Mouse (Mus musculus) spleen, adult 2 months (tissue): ENCODE results near the gene Nupr1. TPM values are rescaled to one million over a fixed set of nuclear protein-coding genes. Genes with fewer than 3 reads are reported as not detected.

Experiments
- DNase-seq, 2 experiments: peaks; one replicate each; pipeline versions ENCODE4 v3.0.0 to v3.0.0-alpha.2; 2012 to 2021; ENCODE audit warnings: low spot score in 2 of 2, low read depth in 1 of 2
- H3K27ac ChIP-seq: fragments of 200-500 bp; 2 replicates; pipeline ENCODE4 v1.5.1; 2012; ENCODE audit warnings: low read length, inconsistent platforms; ENCODE audit not compliant: insufficient read depth
- H3K27me3 ChIP-seq: fragments of 200-500 bp; 2 replicates; pipeline ENCODE4 v1.6.1; 2012; ENCODE audit warnings: mild to moderate bottlenecking, moderate library complexity, low read length, inconsistent platforms; ENCODE audit not compliant: control insufficient read depth, insufficient read depth
- H3K36me3 ChIP-seq: fragments of 200-500 bp; 2 replicates; pipeline ENCODE4 v1.6.1; 2012; ENCODE audit warnings: mild to moderate bottlenecking, low read length, inconsistent platforms; ENCODE audit not compliant: control insufficient read depth, insufficient read depth
- H3K4me1 ChIP-seq: fragments of 200-500 bp; 2 replicates; pipeline ENCODE4 v1.6.1; 2011; ENCODE audit warnings: inconsistent platforms; ENCODE audit not compliant: control insufficient read depth, insufficient read depth, insufficient read length
- H3K4me3 ChIP-seq: fragments of 200-500 bp; 2 replicates; pipeline ENCODE4 v1.5.1; 2011; ENCODE audit warnings: mild to moderate bottlenecking, inconsistent platforms; ENCODE audit not compliant: insufficient read depth, insufficient read length; ENCODE audit errors: extremely low read depth
- CTCF ChIP-seq: fragments of 200-500 bp; IDR thresholded peaks from 2 replicates; pipeline ENCODE4 v1.5.1; 2011; ENCODE audit warnings: mild to moderate bottlenecking, inconsistent platforms; ENCODE audit not compliant: insufficient read depth, insufficient read length, insufficient replicate concordance; ENCODE audit errors: extremely low read depth
- POLR2A ChIP-seq: fragments of 200-500 bp; IDR thresholded peaks from 2 replicates; pipeline ENCODE4 v1.6.1; 2011; ENCODE audit warnings: low read depth, low read length, inconsistent platforms
- WGBS: fragments of 180-500 bp; shearing (Covaris S2); methylation state at CpG from one replicate; pipeline ENCODE4 v1.1.7; 2018; 5-methylcytosine and 5-hydroxymethylcytosine counted together
- polyA plus RNA-seq: library from polyadenylated mRNA; depleted of rRNA; stranded (reverse); fragments of >200 nt; gene quantifications from 2 replicates; pipeline ENCODE4 v1.2.3, GENCODE M21; 2012

Nupr1 gene
- polyA plus RNA-seq, 1 experiment = 28.8 TPM

DNA sequence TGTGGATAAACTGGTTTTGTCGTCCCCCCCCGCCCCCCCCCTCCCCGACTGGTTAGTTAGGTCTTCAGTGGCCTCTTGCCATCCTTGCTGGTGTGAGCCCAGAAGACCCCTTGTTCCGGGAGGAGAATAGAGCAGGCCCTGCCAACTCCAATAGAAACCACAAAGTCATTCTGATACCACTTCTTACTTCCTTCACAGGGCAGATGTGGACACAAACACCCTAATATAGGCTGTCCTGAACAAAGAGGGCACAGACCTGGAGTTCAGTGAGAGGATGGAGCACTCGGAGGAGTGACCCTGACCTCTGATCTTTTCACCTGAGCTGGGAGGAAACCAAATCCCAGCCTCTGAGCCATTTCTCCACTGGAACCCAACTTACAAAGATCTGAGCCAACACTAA, 28.8 kb downstream of the Nupr1 start:
- H3K4me1 ChIP-seq = peaks cover 2% of the 10 kb centered on the region; the same call in 1 of the 2 replicates
- 18% methylated on average over 5 of the region's 5 CpGs for WGBS
- no peak overlapping the region for H3K27ac ChIP-seq

DNA sequence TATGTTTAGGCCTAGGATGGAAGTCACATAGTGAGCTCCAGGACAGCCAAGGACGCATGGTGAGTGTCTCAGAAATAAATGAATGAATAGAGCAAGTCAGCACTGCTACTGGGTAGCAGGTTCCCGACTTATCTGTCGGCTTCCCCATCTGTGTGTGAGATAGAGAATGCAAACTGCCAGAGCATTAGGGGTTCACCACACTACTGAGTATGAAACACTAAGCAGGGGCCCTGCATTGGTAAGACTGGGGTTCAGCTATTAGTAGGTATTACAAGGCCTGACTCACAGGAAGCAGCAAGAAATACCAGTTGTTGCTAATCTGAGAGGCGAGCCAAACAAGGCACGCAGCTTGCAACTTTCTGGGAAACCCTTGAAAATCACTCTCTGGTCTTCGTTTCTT, 31.7 kb downstream of the Nupr1 start:
- Histone ChIP-seq H3K4me1 (no peaks in the 10 kb centered on the region), H3K27ac (no peak overlapping the region), H3K27me3 (no peaks in the 10 kb centered on the region), H3K4me3 (no peak overlapping the region), H3K36me3 (no peaks in the 10 kb centered on the region)
- DNase-seq = no peak
- 71% methylated on average over 6 of the region's 6 CpGs for WGBS
- no peak for TF ChIP-seq CTCF
- no peak for TF ChIP-seq POLR2A

More for the DNA sequence above, 28.8 kb downstream of the Nupr1 start:
- TF ChIP-seq POLR2A = no peak
- TF ChIP-seq CTCF = no peak
- Histone ChIP-seq H3K27me3 (no peaks in the 10 kb centered on the region), H3K36me3 (no peaks in the 10 kb centered on the region), H3K4me3 (no peak overlapping the region)
- no peak for DNase-seq

DNA sequence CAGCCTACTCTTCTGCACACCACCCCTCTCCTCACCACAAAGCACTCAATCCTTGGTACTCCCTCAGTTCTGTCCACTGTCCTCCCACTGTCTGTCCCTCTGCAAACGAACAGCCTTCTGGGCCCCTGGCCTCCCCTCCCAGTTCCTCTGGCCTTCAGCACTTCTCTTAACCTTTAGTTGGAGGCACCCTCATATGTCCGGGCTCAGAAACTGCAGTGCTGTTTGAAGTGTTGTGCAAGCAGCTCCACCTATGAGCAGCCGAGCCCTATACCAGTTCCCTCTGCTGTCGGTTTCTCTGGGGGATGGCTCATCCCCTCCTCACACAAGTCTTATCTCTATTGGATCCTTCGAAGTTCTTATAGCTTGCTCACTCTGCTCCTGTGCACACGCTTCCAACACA, 34.2 kb downstream of the Nupr1 start:
- TF ChIP-seq POLR2A (no peak), CTCF (no peak)
- 41% methylated on average over 6 of the region's 6 CpGs for WGBS
- H3K27me3 ChIP-seq = no peaks in the 10 kb centered on the region
- no peak overlapping the region for H3K4me3 ChIP-seq
- no peak overlapping the region for H3K27ac ChIP-seq
- H3K4me1 ChIP-seq = no peaks in the 10 kb centered on the region
- DNase-seq = no peak
- H3K36me3 ChIP-seq = no peaks in the 10 kb centered on the region

DNA sequence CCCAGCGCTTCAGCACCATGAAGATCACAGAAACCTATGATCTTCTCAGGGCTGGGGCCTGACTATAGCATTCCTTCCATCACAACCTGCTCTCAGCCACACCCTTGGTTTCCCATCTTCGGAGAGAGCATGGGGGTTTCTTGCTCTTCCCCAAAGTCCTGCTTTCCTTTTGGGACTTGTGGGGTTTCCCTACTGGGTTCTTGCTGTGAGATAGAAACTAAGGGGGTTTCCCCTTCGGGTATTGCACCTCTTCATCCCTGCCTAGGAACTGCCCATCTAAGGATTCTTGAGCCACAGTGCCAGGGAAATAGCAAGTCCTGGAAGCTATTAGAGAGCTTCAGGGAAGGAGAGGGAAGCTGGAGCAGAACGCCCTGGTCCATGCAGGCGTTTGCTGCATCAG, 34.8 kb downstream of the Nupr1 start:
- Histone ChIP-seq H3K27me3 (no peaks in the 10 kb centered on the region), H3K27ac (no peak overlapping the region), H3K36me3 (no peaks in the 10 kb centered on the region), H3K4me1 (no peaks in the 10 kb centered on the region), H3K4me3 (no peak overlapping the region)
- DNase-seq = no peak
- 75% methylated on average over 5 of the region's 5 CpGs for WGBS
- no peak for TF ChIP-seq POLR2A
- no peak for TF ChIP-seq CTCF

DNA sequence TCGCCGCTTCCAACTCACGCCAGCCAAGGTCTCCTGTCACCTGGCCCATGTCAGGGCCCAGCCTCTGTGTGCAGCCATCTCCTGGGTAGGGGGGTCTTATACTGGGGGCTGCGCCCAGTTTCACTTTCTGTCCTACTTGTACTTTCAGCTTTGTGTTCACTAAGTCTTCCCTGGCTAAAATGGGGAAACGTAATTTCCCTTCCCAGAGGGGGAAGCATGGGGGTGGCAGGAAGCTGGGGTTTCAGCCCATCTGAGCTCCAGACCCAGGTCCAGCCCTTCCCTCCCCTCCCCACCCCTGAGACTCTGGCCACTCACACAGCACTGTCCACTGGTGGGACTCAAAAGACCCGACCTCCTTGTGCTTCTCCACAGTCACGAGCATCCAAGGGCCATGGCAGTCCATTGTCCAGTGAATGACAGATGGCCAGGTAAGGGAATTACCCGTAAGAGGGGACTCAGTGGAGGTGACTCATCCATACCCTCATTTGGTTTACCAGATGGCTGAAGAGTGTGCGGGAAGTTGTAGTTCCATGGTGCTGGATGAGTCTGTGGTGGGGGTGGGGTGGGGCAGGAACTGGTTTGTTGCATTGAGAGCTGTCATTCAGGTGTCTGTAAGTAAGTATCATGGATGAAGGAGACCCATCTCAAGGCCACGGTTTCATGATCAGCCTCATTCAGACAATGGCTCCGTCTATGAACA, 35.6 kb downstream of the Nupr1 start, which contains the start of gene Il27:
Il27 (minus strand) TSS at position 80 of the 700 bp plus-strand sequence.
- no peak for DNase-seq
- Histone ChIP-seq H3K27me3 (no peaks in the 10 kb centered on the region), H3K27ac (no peak within 1 kb of the TSS), H3K4me3 (no peak within 1 kb of the TSS; the same call in 1 of the 2 replicates), H3K36me3 (no peaks in the 10 kb centered on the region), H3K4me1 (no peaks in the 10 kb centered on the region)
- WGBS = 62% methylated on average over 11 of the region's 11 CpGs
- no peak for TF ChIP-seq CTCF
- TF ChIP-seq POLR2A = no peak

DNA sequence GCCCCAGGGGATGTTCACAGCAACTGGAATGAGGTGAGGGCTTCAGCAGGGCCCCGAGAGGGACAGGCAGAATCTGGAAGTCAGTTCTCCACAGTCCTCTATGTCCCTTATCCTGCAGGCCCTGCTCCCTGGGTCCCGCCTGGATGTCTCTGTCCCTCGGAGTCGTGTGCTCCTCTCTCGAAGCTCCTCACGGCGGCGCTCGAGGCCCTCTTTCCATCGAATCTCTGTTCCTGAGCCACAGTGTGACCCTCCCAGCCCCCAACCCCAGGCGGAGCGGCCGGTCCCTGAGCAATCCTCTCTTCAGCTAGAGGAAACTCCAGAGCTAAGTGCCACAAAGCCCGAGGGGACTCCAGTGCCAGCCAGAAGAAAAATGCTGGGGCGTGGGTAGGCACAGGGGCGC, 42.9 kb downstream of the Nupr1 start:
- 79% methylated on average over 16 of the region's 16 CpGs for WGBS
- H3K4me3 ChIP-seq = no peak overlapping the region
- TF ChIP-seq POLR2A (no peak), CTCF (no peak)
- DNase-seq = no peak
- H3K4me1 ChIP-seq = peaks cover 2% of the 10 kb centered on the region; the same call in 1 of the 2 replicates
- no peaks in the 10 kb centered on the region for H3K27me3 ChIP-seq
- 0 out of 2 replicates have a peak overlapping the region, but pooled peaks have one; percentile 4 for H3K27ac ChIP-seq
- H3K36me3 ChIP-seq = no peaks in the 10 kb centered on the region

DNA sequence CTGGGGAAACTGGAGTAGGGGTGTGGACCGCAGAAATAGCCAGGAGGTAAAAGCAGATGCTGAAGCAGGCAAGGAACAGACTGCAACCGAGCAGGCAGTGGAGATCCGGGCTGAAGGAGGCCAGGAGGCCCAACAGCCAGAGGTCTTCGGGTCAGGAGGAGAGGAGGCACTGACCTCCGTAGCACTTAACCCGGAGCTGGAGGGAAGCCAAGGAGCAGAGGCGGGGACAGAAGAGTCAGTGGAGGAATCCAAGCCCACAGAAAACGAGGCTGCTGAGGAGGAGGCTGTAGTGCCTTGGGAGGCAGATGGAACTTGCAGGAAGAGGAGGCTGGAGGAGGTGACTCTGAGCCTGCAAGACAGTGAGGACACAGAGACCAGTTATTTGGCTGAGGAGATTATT, 43.8 kb downstream of the Nupr1 start:
- Histone ChIP-seq H3K27ac (no peak overlapping the region), H3K4me1 (peaks cover 5% of the 10 kb centered on the region; the same call in 1 of the 2 replicates), H3K36me3 (no peaks in the 10 kb centered on the region), H3K27me3 (no peaks in the 10 kb centered on the region), H3K4me3 (no peak overlapping the region)
- 76% methylated on average over 8 of the region's 8 CpGs for WGBS
- TF ChIP-seq POLR2A = no peak
- TF ChIP-seq CTCF = no peak
- DNase-seq = no peak
